Mouse (Mus musculus): ENCODE measurements around the gene Sema4f. TPM values are rescaled to one million over a fixed set of nuclear protein-coding genes. Genes with fewer than 3 reads are reported as not detected.

The Sema4f gene
- polyA plus RNA-seq (2014; fragmentation: Nextera tagmentation; extraction: Ambion mirVana) = 13.7 and 19.5 TPM in 2 replicates

DNA sequence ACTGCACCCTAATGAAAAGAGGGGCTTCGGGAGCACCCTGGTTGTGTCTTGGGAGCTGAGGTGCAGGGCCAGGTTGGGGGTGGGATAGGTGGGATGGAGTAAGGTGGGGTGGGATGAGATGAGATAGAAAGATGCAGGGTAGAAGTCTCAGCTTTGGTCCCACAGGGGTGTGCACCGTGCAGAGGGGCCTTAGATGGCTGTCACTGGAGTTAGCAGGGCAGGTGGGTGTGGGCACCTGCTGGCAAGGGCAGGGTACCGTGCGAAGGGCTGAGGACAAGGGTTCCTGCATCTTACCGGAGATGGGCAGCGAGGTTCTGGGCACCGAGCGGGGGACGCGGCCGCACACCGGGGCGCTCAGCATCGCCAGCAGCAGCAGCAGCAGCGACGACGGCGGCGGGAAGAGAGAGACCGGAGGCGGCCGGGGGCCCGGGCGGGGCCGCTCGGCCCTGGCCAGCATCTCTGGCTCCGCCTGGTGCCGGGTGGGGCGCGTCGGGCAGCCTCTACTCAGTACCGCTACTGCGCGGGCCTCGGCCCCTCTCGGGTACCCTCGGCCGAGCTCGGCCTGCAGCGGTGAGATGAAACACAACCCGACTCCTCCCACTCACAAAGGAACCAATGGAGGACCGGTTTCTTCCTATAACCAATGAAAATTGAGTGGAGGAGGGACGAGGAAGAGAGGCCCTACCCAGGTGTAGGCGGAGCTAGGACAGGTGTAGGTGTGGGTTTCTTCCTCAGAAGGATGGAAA is at the start of gene Sema4f:
TSS of gene Sema4f (minus strand) at position 603 of the 746 bp plus-strand sequence.
- Histone ChIP-seq H3K4me2 (ENCODE audit: low read depth, low read length) (peak within 1 kb of the TSS; percentile 62), H3K27me3 (ENCODE audit: control insufficient read depth, insufficient read depth, low read length) (no peaks in the 10 kb centered on the region), H3K36me3 (ENCODE audit: control insufficient read depth, insufficient read depth, low read length) (no peaks in the 10 kb centered on the region), H3K4me3 (ENCODE audit: low read depth, low read length) (peak within 1 kb of the TSS; percentile 66), H3K9ac (replicated peaks; ENCODE audit: low read depth, low read length) (peak within 1 kb of the TSS; percentile 87), H3K9me3 (ENCODE audit: control insufficient read depth, low read length) (no peaks in the 10 kb centered on the region), H3K4me1 (ENCODE audit: control insufficient read depth, insufficient read depth, low read length) (no peaks in the 10 kb centered on the region), H3K27ac (ENCODE audit: low read depth, low read length) (peak within 1 kb of the TSS; percentile 48; the same call in 1 of the 2 replicates)
- ATAC-seq (ENCODE audit: low read depth) = peak; percentile 99
- 2% methylated on average over 37 of the region's 44 CpGs for WGBS

DNA sequence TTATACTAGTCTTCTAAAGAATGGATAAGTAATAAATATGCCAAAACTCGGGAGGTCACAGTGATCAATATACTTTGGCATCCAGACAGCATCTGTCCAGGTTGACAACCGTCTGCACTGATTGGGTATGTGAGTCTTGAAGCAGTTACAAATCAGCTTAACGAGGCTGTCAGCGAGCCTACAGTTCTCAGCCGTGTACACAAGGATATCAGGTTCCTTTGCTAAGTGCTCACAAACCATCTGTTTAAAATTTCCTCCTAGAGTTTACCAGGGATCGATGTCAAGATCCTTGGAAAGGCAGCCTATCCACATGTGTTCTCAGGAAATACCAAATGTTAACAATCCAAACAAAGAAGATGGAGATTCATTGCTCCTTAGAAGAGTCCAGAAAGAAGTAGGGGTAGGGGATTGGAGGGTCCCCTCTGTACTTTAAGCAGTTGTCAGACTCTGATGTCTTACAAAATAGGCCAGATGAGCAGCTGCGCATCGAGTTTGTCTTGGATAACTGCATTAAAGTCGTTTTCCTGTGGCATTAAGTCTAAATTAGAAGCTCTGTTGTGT is 47.9 kb upstream of the Sema4f start:
- peak; percentile 46; the same call in 1 of the 2 replicates for ATAC-seq (ENCODE audit: low read depth)
- WGBS = 49% methylated on average over 9 of the region's 9 CpGs
- H3K9me3 ChIP-seq (ENCODE audit: control insufficient read depth, low read length) = no peaks in the 10 kb centered on the region
- H3K9ac ChIP-seq (replicated peaks; ENCODE audit: low read depth, low read length) = no peak overlapping the region
- no peak overlapping the region for H3K4me2 ChIP-seq (ENCODE audit: low read depth, low read length)
- H3K4me3 ChIP-seq (ENCODE audit: low read depth, low read length) = no peak overlapping the region
- H3K27me3 ChIP-seq (ENCODE audit: control insufficient read depth, insufficient read depth, low read length) = no peaks in the 10 kb centered on the region
- no peak overlapping the region for H3K27ac ChIP-seq (ENCODE audit: low read depth, low read length)
- H3K4me1 ChIP-seq (ENCODE audit: control insufficient read depth, insufficient read depth, low read length) = no peaks in the 10 kb centered on the region
- no peaks in the 10 kb centered on the region for H3K36me3 ChIP-seq (ENCODE audit: control insufficient read depth, insufficient read depth, low read length)

DNA sequence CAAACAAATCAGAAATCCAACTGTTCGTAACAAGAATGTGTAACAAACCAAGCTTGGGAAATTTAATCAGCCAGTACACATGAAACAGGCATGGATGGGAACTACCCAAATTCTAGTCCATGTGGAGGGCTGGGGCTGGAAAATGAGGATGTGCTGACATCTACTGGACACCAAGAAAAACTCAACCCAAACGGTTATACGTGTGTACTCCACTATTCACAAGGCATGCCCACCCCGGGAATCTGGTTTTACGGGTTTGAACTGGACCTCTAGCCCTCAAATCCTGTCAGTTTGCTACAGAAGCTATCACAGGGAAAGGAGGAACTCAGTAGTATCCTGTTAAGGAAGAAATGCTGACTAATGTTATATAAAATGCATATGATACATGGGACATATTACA is 31.5 kb upstream of the Sema4f start:
- Histone ChIP-seq H3K36me3 (ENCODE audit: control insufficient read depth, insufficient read depth, low read length) (no peaks in the 10 kb centered on the region), H3K27ac (ENCODE audit: low read depth, low read length) (no peak overlapping the region), H3K4me1 (ENCODE audit: control insufficient read depth, insufficient read depth, low read length) (no peaks in the 10 kb centered on the region), H3K4me2 (ENCODE audit: low read depth, low read length) (no peak overlapping the region), H3K9me3 (ENCODE audit: control insufficient read depth, low read length) (no peaks in the 10 kb centered on the region), H3K9ac (replicated peaks; ENCODE audit: low read depth, low read length) (no peak overlapping the region), H3K27me3 (ENCODE audit: control insufficient read depth, insufficient read depth, low read length) (no peaks in the 10 kb centered on the region), H3K4me3 (ENCODE audit: low read depth, low read length) (no peak overlapping the region)
- 10% methylated on average over 5 of the region's 5 CpGs for WGBS
- peak; percentile 90; the same call in 1 of the 2 replicates for ATAC-seq (ENCODE audit: low read depth)

DNA sequence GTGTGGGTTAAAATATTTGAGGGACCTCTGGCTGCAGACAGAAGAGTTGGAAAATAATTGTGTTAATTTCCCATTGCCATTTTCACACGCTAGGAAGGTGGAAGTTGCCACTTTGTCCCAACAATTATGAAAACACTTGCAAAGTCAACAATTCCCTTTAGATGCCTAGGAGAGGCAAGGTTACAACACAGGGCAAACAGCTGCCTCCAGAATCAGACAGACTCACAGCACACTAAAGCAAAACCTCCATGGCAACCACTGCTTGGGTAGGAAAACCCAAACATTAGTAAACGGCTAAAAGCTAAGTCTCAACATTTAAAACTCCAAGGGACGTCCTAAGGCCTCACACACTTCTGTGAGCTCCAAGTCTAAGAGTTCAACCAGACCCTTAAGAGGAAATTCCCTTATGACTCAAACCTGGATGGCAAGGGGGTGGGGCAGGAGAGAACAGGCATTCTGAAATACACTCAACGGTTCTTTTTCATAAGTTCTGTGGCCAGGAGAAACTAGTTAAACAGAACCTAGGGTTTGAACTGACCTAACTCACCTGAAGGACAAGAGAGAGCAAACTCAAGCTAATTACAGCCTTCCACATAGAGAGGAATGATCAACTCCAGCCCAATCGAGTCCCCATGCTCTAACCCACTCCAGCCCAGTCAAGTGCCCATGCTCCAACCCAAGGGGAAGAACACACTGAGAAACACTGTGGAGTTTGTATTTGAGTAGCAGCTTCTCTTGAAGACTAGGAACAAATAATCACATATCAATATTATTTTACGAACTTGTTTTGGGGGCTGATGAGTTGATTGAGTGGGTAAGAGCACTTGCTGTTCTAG is 29.9 kb upstream of the Sema4f start:
- no peak overlapping the region for H3K27ac ChIP-seq (ENCODE audit: low read depth, low read length)
- H3K4me1 ChIP-seq (ENCODE audit: control insufficient read depth, insufficient read depth, low read length) = no peaks in the 10 kb centered on the region
- no peak for ATAC-seq (ENCODE audit: low read depth)
- H3K4me2 ChIP-seq (ENCODE audit: low read depth, low read length) = no peak overlapping the region
- no peak overlapping the region for H3K9ac ChIP-seq (replicated peaks; ENCODE audit: low read depth, low read length)
- no peaks in the 10 kb centered on the region for H3K27me3 ChIP-seq (ENCODE audit: control insufficient read depth, insufficient read depth, low read length)
- H3K9me3 ChIP-seq (ENCODE audit: control insufficient read depth, low read length) = no peaks in the 10 kb centered on the region
- WGBS = 76% methylated on average over 6 of the region's 6 CpGs
- H3K4me3 ChIP-seq (ENCODE audit: low read depth, low read length) = no peak overlapping the region
- H3K36me3 ChIP-seq (ENCODE audit: control insufficient read depth, insufficient read depth, low read length) = no peaks in the 10 kb centered on the region

DNA sequence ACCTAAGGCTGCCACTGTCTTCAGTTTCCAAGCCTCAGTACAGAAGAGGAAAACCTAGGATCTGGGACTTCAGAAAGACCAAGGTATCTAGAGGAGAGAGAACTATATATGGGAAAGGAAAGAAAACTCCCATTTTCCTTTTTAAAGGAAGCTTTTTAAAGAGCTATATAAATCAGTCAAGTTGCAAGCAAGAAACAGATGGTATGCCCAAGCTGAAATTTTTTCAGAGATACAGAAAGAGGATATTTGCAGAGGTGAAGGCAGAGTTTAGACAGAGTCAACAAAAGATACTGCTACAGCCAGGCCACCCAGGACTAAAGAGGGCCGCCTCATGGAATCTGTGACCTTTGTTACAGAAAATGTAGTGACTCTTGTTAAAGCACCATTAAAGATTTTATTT is 22.1 kb upstream of the Sema4f start:
- Histone ChIP-seq H3K27me3 (ENCODE audit: control insufficient read depth, insufficient read depth, low read length) (no peaks in the 10 kb centered on the region), H3K27ac (ENCODE audit: low read depth, low read length) (no peak overlapping the region), H3K36me3 (ENCODE audit: control insufficient read depth, insufficient read depth, low read length) (no peaks in the 10 kb centered on the region), H3K4me3 (ENCODE audit: low read depth, low read length) (no peak overlapping the region), H3K4me1 (ENCODE audit: control insufficient read depth, insufficient read depth, low read length) (no peaks in the 10 kb centered on the region), H3K4me2 (ENCODE audit: low read depth, low read length) (no peak overlapping the region), H3K9ac (replicated peaks; ENCODE audit: low read depth, low read length) (no peak overlapping the region), H3K9me3 (ENCODE audit: control insufficient read depth, low read length) (no peaks in the 10 kb centered on the region)
- ATAC-seq (ENCODE audit: low read depth) = no peak
- WGBS = 80% methylated on average over 1 of the region's 1 CpGs

DNA sequence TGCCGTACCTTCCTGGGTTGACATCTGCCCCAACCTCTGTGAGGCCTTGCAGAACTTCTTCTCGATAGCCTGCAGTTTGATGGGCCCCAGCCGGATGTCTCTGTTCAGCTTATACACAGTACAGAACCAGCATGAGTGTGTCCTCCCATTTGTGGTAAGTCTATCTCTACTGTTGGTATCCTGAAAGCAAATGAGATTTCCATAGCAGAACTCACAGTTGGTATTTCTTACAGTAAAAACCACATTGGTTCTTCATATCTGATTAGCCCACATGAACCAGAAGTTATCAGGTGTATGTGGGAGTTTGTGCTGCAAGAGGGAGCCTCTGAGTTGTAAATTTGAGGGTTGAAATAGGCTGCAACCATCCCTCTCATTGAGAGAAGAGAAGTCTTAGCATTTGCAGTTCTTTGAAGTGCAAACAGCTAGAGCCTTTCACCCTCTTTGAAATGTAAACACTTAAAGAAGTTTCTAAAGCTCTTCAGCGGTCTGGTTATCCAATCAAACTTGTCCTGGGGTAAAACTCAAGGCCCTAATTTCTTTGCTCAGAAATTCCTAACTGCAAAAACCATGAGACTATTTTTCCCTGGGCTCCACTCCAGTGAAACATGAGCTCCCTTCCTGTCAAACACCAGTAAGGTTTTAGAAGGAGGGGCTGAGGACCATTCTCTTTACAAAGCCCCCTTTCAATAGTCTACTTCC is 17.1 kb upstream of the Sema4f start:
- 44% methylated on average over 4 of the region's 4 CpGs for WGBS
- no peak for ATAC-seq (ENCODE audit: low read depth)

DNA sequence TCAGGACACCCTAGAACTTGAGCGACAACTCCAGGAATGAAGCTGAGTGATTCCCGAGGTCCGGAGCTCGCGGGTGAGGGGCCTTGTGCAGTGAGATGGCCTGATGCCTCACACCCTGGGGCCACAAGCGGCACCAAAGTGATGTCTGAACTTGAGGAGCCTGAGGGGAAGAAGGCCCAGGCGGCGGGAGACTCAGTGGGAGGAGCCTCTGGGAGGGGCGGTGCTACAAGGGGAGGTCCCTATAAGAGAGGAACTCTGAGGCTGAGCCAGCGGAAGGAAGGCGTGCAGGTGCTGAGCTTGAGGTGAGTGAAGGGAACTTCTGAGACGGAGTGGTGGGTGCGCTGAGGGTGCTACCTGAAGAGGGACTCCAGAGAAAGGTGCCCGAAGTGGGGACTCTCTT is 7.1 kb upstream of the Sema4f start, which contains the start of gene M1ap:
TSS of gene M1ap (plus strand) at position 252 of the 400 bp plus-strand sequence.
- WGBS = 81% methylated on average over 14 of the region's 14 CpGs
- no peak within 1 kb of the TSS for H3K4me2 ChIP-seq (ENCODE audit: low read depth, low read length)
- no peaks in the 10 kb centered on the region for H3K9me3 ChIP-seq (ENCODE audit: control insufficient read depth, low read length)
- no peaks in the 10 kb centered on the region for H3K27me3 ChIP-seq (ENCODE audit: control insufficient read depth, insufficient read depth, low read length)
- no peaks in the 10 kb centered on the region for H3K36me3 ChIP-seq (ENCODE audit: control insufficient read depth, insufficient read depth, low read length)
- no peak within 1 kb of the TSS for H3K9ac ChIP-seq (replicated peaks; ENCODE audit: low read depth, low read length)
- ATAC-seq (ENCODE audit: low read depth) = no peak
- H3K4me1 ChIP-seq (ENCODE audit: control insufficient read depth, insufficient read depth, low read length) = no peaks in the 10 kb centered on the region
- H3K4me3 ChIP-seq (ENCODE audit: low read depth, low read length) = no peak within 1 kb of the TSS
- no peak within 1 kb of the TSS for H3K27ac ChIP-seq (ENCODE audit: low read depth, low read length)

More for the DNA sequence above, 17.1 kb upstream of the Sema4f start:
- no peak overlapping the region for H3K4me2 ChIP-seq (ENCODE audit: low read depth, low read length)
- H3K9me3 ChIP-seq (ENCODE audit: control insufficient read depth, low read length) = no peaks in the 10 kb centered on the region
- H3K27me3 ChIP-seq (ENCODE audit: control insufficient read depth, insufficient read depth, low read length) = no peaks in the 10 kb centered on the region
- no peak overlapping the region for H3K4me3 ChIP-seq (ENCODE audit: low read depth, low read length)
- H3K9ac ChIP-seq (replicated peaks; ENCODE audit: low read depth, low read length) = no peak overlapping the region
- no peaks in the 10 kb centered on the region for H3K36me3 ChIP-seq (ENCODE audit: control insufficient read depth, insufficient read depth, low read length)
- no peak overlapping the region for H3K27ac ChIP-seq (ENCODE audit: low read depth, low read length)
- H3K4me1 ChIP-seq (ENCODE audit: control insufficient read depth, insufficient read depth, low read length) = no peaks in the 10 kb centered on the region

DNA sequence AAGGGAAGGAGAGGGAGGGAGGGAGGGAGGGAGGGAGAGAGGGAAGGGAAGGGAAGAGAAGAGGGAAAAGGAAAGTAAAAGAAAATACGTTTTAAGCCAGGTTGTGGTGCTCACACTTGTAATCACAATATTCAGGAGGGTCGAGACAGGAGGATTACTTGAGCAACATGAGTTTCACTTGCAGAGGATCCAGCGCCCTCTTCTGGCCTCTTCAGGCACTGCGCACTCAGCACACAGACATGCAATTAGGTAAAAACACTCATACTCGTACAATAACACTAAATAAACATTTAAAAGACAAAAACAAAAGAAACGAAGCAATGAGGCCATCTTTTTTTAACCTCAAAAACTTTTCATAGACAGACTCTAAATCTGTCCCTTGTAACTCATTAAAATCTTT is 6.2 kb upstream of the Sema4f start:
- Histone ChIP-seq H3K27me3 (ENCODE audit: control insufficient read depth, insufficient read depth, low read length) (no peaks in the 10 kb centered on the region), H3K9ac (replicated peaks; ENCODE audit: low read depth, low read length) (no peak overlapping the region), H3K4me2 (ENCODE audit: low read depth, low read length) (no peak overlapping the region), H3K4me1 (ENCODE audit: control insufficient read depth, insufficient read depth, low read length) (no peaks in the 10 kb centered on the region), H3K9me3 (ENCODE audit: control insufficient read depth, low read length) (no peaks in the 10 kb centered on the region), H3K27ac (ENCODE audit: low read depth, low read length) (no peak overlapping the region), H3K4me3 (ENCODE audit: low read depth, low read length) (no peak overlapping the region), H3K36me3 (ENCODE audit: control insufficient read depth, insufficient read depth, low read length) (no peaks in the 10 kb centered on the region)
- 59% methylated on average over 6 of the region's 6 CpGs for WGBS
- no peak for ATAC-seq (ENCODE audit: low read depth)

All from neural tube, embryonic 14.5 days (tissue).